Mouse (Mus musculus) neural tube, embryonic 14.5 days (tissue): Measurements from ENCODE around the gene Syvn1. TPM values are rescaled to one million over a fixed set of nuclear protein-coding genes. Genes with fewer than 3 reads are reported as not detected.

Experiments
- ATAC-seq: fragments of 200-750 bp; cut with Nextera tagmentation; 2 replicates; pipeline ENCODE4 v1.8.0; 2017; ENCODE audit warnings: low read depth, mild to moderate bottlenecking, moderate TSS enrichment, moderate library complexity
- H3K27ac ChIP-seq: fragments of 300-500 bp; sonication (generic); 2 replicates; pipeline ENCODE4 v1.5.1; 2014; ENCODE audit warnings: low read depth, mild to moderate bottlenecking, control low read depth, low read length, moderate library complexity, mixed read lengths
- H3K27me3 ChIP-seq: fragments of 300-500 bp; sonication (generic); 2 replicates; pipeline ENCODE4 v1.6.1; 2014; ENCODE audit warnings: low read length; ENCODE audit not compliant: control insufficient read depth, insufficient read depth
- H3K36me3 ChIP-seq: fragments of 300-500 bp; sonication (generic); 2 replicates; pipeline ENCODE4 v1.6.1; 2014; ENCODE audit warnings: low read length, mixed read lengths; ENCODE audit not compliant: control insufficient read depth, insufficient read depth
- H3K4me1 ChIP-seq: fragments of 300-500 bp; sonication (generic); 2 replicates; pipeline ENCODE4 v1.6.1; 2014; ENCODE audit warnings: low read length; ENCODE audit not compliant: control insufficient read depth, insufficient read depth
- H3K4me2 ChIP-seq: fragments of 300-500 bp; sonication (generic); 2 replicates; pipeline ENCODE4 v1.6.1; 2014; ENCODE audit warnings: mild to moderate bottlenecking, low read depth, low read length, control low read depth
- H3K4me3 ChIP-seq: fragments of 300-500 bp; sonication (generic); 2 replicates; pipeline ENCODE4 v1.5.1; 2014; ENCODE audit warnings: low read depth, low read length, control low read depth, mixed read lengths
- H3K9ac ChIP-seq: fragments of 300-500 bp; sonication (generic); replicated peaks from 2 replicates; pipeline ENCODE4 v1.6.1; 2014; ENCODE audit warnings: low read depth, mild to moderate bottlenecking, control low read depth, low read length, mixed read lengths
- H3K9me3 ChIP-seq: fragments of 300-500 bp; sonication (generic); 2 replicates; pipeline ENCODE4 v1.6.1; 2016; ENCODE audit warnings: low read length; ENCODE audit not compliant: control insufficient read depth
- WGBS: fragments of 180-500 bp; shearing (Covaris S2); extraction: QIAGEN DNeasy Blood & Tissue Kit; methylation state at CpG from one replicate; pipeline ENCODE4 v1.1.7; 2014; 5-methylcytosine and 5-hydroxymethylcytosine counted together
- polyA plus RNA-seq: library from polyadenylated mRNA; unstranded; fragments of >200 nt; fragmentation: Nextera tagmentation; extraction: Ambion mirVana; gene quantifications from 2 replicates; pipeline ENCODE4 v1.2.1, GENCODE M21; 2014

The Syvn1 gene
- polyA plus RNA-seq, 1 experiment from 2014 or later = 35.3 TPM

DNA sequence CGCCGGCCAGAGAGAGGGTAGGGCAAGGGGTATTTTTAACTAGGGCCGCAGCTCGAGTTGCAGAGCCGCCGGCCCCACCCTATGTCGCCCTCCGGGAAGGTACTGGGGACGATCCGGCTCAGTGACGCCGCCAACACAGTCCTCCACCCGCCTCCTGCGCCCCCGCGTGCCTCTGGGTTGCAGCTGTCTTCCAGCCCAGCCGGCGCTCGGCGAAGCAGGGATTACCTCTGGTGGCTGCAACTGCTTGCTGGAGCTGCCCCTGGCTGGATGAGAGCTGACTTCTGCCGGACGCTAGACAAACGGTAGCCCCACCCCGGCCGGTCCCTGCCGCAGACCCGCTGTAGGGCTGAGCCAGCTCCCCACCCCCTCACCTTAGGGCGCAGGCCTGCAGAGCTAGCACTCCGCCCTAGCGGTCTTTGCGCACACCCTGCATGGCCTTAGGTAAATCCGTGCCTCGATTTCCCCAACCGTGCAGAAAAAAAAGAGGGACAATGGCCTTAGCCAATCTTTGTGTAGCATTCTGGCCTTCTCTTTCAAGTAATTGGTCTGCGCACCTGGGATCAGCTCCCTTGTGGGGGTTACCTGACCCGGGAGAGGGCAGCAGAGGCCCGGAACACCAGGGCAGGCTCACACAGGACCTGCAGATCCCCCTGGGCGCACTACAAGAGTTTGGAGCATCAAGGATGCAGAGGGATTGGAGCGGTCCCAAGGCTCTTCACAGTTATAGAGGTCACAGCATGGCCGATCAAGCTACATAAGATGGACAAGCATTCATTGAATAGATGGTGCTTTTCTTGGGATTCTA, 30.7 kb upstream of the Syvn1 start, which contains the start of gene Capn1:
Gene Capn1, minus strand, starts transcription at position 387 of the 805 bp plus-strand sequence.
- H3K9ac ChIP-seq = peak within 1 kb of the TSS; percentile 68
- no peak within 1 kb of the TSS for H3K27ac ChIP-seq
- H3K36me3 ChIP-seq = no peaks in the 10 kb centered on the region
- peaks cover 8% of the 10 kb centered on the region; the same call in 1 of the 2 replicates for H3K4me1 ChIP-seq
- H3K27me3 ChIP-seq = peaks cover 5% of the 10 kb centered on the region; the same call in 1 of the 2 replicates
- 2% methylated on average over 40 of the region's 40 CpGs for WGBS
- H3K4me3 ChIP-seq = peak within 1 kb of the TSS; percentile 46
- peak; percentile 77 for ATAC-seq
- peak within 1 kb of the TSS; percentile 80 for H3K4me2 ChIP-seq
- no peaks in the 10 kb centered on the region for H3K9me3 ChIP-seq

DNA sequence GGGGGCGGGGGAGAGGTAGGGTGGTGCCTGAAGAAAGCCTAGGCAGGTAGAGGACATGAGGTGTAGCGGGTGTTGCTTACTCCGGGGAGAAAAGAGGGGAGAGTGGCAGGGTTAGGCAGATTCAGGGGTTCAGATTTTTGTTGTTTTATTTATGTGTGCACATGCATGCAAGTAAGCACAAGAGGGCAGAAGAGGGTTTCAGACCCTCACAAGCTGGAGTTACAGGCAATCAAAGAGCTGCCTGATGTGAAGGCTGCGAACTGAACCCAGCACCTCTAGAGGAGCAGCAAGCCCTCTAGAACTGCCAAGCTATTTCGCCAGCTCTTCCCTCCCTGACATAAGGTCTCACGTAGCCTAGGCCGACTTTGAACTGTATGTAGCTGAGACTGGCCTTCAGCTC, 29.8 kb upstream of the Syvn1 start:
- H3K9ac ChIP-seq = no peak overlapping the region
- H3K27ac ChIP-seq = no peak overlapping the region
- 50% methylated on average over 7 of the region's 7 CpGs for WGBS
- ATAC-seq = no peak
- no peaks in the 10 kb centered on the region for H3K36me3 ChIP-seq
- H3K9me3 ChIP-seq = no peaks in the 10 kb centered on the region
- no peak overlapping the region for H3K4me2 ChIP-seq
- peaks cover 5% of the 10 kb centered on the region; the same call in 1 of the 2 replicates for H3K27me3 ChIP-seq
- peaks cover 8% of the 10 kb centered on the region; the same call in 1 of the 2 replicates for H3K4me1 ChIP-seq
- H3K4me3 ChIP-seq = no peak overlapping the region

DNA sequence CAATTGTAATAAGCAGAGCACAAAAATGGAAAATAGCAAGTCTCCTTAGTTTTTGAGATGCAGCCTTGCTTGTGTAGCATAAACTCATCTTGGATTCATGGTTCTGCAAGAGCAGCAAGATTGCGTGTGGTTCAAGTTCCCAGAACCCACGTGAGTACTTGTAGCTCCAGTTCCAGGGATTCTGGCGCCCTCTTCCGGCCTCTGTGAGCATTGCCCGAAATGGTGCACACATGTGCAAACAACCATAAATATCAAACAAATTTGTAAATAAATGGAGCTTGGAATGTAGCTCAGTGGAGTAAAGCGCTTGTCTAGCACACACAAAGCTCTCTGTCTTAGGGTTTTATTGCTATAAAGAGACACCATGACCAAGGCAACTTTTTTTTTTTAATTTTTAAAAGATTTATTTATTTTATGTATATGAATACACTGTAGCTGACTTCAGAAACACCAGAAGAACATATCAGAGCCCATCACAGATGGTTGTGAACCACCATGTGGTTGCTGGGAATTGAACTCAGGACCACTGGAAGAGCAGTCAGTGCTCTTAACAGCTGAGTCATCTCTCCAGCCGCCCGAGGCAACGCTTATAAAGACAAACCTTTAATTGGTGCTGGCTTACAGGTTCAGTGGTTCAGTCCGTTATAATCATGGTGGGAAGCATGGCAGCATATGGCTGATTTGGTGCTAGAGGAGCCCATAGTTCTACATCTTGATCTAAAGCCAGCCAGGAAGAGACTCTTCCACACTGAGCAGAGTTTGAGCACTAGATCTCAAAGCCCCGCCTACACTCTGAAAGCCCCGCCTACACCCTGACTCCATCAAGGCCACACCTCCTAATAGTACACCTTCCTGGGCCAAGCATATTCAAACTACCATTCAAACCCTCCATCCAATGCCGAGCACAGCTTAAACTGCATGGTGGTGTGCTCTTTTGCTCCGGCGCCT, 28.0 kb upstream of the Syvn1 start:
- Histone ChIP-seq H3K27ac (no peak overlapping the region), H3K9me3 (no peaks in the 10 kb centered on the region), H3K4me3 (no peak overlapping the region), H3K4me2 (no peak overlapping the region), H3K4me1 (peaks cover 8% of the 10 kb centered on the region; the same call in 1 of the 2 replicates), H3K36me3 (no peaks in the 10 kb centered on the region), H3K27me3 (peaks cover 5% of the 10 kb centered on the region; the same call in 1 of the 2 replicates), H3K9ac (no peak overlapping the region)
- WGBS = 29% methylated on average over 15 of the region's 15 CpGs
- ATAC-seq = no peak

DNA sequence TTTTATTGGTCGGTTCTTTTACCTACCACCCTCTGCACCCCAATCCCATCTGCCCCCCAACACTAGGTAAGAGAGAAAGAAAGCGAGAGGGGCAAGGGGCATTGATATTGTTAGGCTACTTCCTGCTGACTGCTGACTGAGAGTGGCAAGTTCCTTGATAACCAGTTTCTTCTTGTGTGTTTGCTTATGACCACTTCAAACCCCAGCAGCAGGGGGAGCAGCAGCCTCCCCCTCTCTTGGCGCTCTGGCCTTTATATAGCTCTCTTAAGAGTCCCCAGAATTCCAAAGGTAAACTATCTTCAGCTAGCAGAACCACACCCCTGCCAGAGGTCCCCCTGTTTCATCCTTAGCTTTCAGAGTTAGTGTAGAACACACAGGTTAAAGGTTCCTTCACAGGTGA, 26.1 kb upstream of the Syvn1 start:
- no peak overlapping the region for H3K9ac ChIP-seq
- no peaks in the 10 kb centered on the region for H3K9me3 ChIP-seq
- WGBS = 59% methylated on average over 3 of the region's 3 CpGs

DNA sequence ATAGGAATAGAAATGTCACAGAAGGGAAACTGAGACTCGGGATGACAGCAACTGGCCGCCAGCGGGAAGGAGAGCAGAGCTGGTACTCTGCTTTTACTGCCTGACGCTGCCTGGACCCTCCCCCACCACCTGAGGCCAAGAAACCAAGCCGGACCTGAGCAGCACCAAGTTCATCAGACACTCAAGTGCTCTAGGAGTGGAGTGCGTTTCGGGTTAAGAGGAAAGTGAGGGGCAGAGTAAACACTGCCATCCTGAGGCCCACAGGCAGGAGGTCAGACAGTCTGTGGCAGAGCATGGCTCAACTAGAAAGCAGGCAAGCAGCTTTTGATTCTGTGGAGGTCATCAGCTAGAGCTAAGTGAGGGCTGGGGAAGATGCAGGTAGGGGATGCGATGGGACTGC, 23.3 kb upstream of the Syvn1 start:
- H3K4me3 ChIP-seq = no peak overlapping the region
- no peaks in the 10 kb centered on the region for H3K36me3 ChIP-seq
- 71% methylated on average over 8 of the region's 8 CpGs for WGBS
- no peaks in the 10 kb centered on the region for H3K4me1 ChIP-seq
- H3K27ac ChIP-seq = no peak overlapping the region
- H3K27me3 ChIP-seq = no peaks in the 10 kb centered on the region
- no peaks in the 10 kb centered on the region for H3K9me3 ChIP-seq
- H3K4me2 ChIP-seq = no peak overlapping the region
- H3K9ac ChIP-seq = no peak overlapping the region
- ATAC-seq = no peak

More for the DNA sequence above, 26.1 kb upstream of the Syvn1 start:
- no peak overlapping the region for H3K4me2 ChIP-seq
- H3K36me3 ChIP-seq = no peaks in the 10 kb centered on the region
- no peak overlapping the region for H3K4me3 ChIP-seq
- peaks cover 2% of the 10 kb centered on the region; the same call in 1 of the 2 replicates for H3K27me3 ChIP-seq
- peaks cover 5% of the 10 kb centered on the region; the same call in 1 of the 2 replicates for H3K4me1 ChIP-seq
- ATAC-seq = no peak
- no peak overlapping the region for H3K27ac ChIP-seq

DNA sequence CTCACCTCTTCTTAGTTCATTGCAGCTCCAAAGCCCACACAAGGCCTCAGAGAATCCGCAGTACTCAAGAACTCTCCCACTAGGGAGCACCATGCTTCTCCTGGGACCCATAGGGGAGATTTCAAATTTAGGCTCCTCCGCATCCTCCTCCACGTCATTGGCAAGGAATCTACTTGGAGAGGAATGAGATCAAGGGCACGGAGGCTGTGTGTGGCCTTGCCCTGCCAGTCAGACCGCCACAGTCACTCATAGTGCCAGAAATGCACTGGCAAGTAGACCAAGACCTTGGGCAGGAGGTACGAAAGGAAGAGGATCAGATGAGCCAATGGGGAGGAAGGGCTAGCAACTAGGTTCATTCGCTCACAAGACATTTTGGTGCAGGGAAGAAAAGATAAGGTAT, 22.4 kb upstream of the Syvn1 start:
- Histone ChIP-seq H3K9ac (no peak overlapping the region), H3K27ac (no peak overlapping the region), H3K36me3 (no peaks in the 10 kb centered on the region), H3K27me3 (no peaks in the 10 kb centered on the region), H3K4me2 (no peak overlapping the region), H3K9me3 (no peaks in the 10 kb centered on the region), H3K4me3 (no peak overlapping the region), H3K4me1 (no peaks in the 10 kb centered on the region)
- WGBS = 89% methylated on average over 7 of the region's 7 CpGs
- ATAC-seq = no peak

DNA sequence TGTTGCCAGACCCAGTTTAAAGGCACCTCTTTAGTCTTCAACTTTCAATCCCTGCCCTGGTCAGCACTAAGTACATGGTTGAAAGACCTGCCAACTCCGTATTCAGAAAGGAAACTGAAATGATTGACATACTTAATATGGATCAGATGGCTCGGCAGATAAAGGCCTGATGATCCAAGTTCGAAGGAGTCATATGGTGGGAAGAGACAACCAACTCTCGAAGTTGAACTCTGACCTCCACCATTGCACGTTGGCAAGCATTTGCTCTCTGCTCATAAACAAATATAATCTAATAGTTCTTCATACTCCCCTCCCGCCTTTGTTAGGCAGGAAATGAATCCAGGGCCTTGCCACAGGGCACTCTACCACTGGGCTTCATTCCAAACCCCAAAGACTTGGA, 17.4 kb upstream of the Syvn1 start:
- WGBS = 89% methylated on average over 6 of the region's 6 CpGs
- Histone ChIP-seq H3K36me3 (no peaks in the 10 kb centered on the region), H3K9ac (no peak overlapping the region), H3K27ac (no peak overlapping the region), H3K4me3 (no peak overlapping the region), H3K9me3 (no peaks in the 10 kb centered on the region), H3K27me3 (no peaks in the 10 kb centered on the region), H3K4me1 (no peaks in the 10 kb centered on the region), H3K4me2 (no peak overlapping the region)
- no peak for ATAC-seq

DNA sequence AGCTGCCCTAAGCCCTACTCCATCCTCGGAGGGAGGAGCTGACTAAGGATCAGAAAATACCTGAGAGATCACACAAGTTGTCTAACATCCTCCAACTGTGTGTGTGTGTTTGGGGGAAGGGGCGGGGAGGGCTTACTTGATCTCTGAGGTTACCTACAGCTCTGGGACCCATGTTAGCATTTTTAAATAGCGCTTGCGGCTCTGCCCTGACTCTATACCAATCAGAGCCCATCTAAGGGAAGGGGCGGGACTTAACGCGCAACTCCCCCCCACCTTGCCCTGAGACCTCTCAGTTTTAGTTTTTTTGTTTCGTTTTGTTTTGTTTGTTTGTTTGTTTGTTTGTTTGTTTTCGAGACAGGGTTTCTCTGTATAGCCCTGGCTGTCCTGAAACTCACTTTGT, 16.9 kb upstream of the Syvn1 start:
- no peak overlapping the region for H3K9ac ChIP-seq
- H3K4me3 ChIP-seq = no peak overlapping the region
- 76% methylated on average over 9 of the region's 9 CpGs for WGBS
- H3K9me3 ChIP-seq = no peaks in the 10 kb centered on the region
- H3K4me2 ChIP-seq = no peak overlapping the region
- no peak for ATAC-seq
- no peaks in the 10 kb centered on the region for H3K36me3 ChIP-seq
- no peaks in the 10 kb centered on the region for H3K4me1 ChIP-seq
- H3K27me3 ChIP-seq = no peaks in the 10 kb centered on the region
- no peak overlapping the region for H3K27ac ChIP-seq
